Mouse (Mus musculus) hindbrain, embryonic 15.5 days (tissue): Measurements from ENCODE around the gene Olfr1086. TPM values are rescaled to one million over a fixed set of nuclear protein-coding genes. Genes with fewer than 3 reads are reported as not detected.
"Not testable (repeated sequence)": the region's sequence is repeated elsewhere in the genome, so short reads cannot be mapped to it uniquely, and the experiment has no call there.

ENCODE experiments used
- ATAC-seq: fragments of 200-750 bp; cut with Nextera tagmentation; 2 replicates; pipeline ENCODE4 v1.8.0; 2017; ENCODE audit warnings: low read depth, moderate number of reproducible peaks, moderate TSS enrichment; ENCODE audit not compliant: low FRiP score
- H3K27ac ChIP-seq: fragments of 300-500 bp; sonication (generic); replicated peaks from 2 replicates; pipeline ENCODE4 v1.5.1; 2015; ENCODE audit warnings: mild to moderate bottlenecking, inconsistent platforms
- H3K27me3 ChIP-seq: fragments of 300-500 bp; sonication (generic); 2 replicates; pipeline ENCODE4 v1.6.1; 2015; ENCODE audit warnings: control low read depth, inconsistent platforms
- H3K36me3 ChIP-seq: fragments of 300-500 bp; sonication (generic); 2 replicates; pipeline ENCODE4 v1.6.1; 2015; ENCODE audit warnings: control low read depth, inconsistent platforms
- H3K4me1 ChIP-seq: fragments of 300-500 bp; sonication (generic); replicated peaks from 2 replicates; pipeline ENCODE4 v1.6.1; 2015; ENCODE audit warnings: control low read depth, inconsistent platforms
- H3K4me2 ChIP-seq: fragments of 300-500 bp; sonication (generic); 2 replicates; pipeline ENCODE4 v1.6.1; 2015; ENCODE audit warnings: moderate library complexity, mild to moderate bottlenecking, inconsistent platforms
- H3K4me3 ChIP-seq: fragments of 300-500 bp; sonication (generic); 2 replicates; pipeline ENCODE4 v1.5.1; 2015; ENCODE audit warnings: mild to moderate bottlenecking, inconsistent platforms
- H3K9ac ChIP-seq: fragments of 300-500 bp; sonication (generic); 2 replicates; pipeline ENCODE4 v1.6.1; 2015; ENCODE audit warnings: inconsistent platforms
- H3K9me3 ChIP-seq: fragments of 300-500 bp; sonication (generic); 2 replicates; pipeline ENCODE4 v1.6.1; 2016; ENCODE audit warnings: control low read depth, inconsistent platforms
- WGBS: fragments of 180-500 bp; shearing (Covaris S2); methylation state at CpG from one replicate; pipeline ENCODE4 v1.1.7; 2015; 5-methylcytosine and 5-hydroxymethylcytosine counted together
- polyA plus RNA-seq: library from polyadenylated mRNA; unstranded; fragments of >200 nt; fragmentation: Nextera tagmentation; extraction: Ambion mirVana; gene quantifications from 2 replicates; pipeline ENCODE4 v1.2.1, GENCODE M21; 2015

Olfr1086 gene
- not detected in 2 replicates for polyA plus RNA-seq

GRCm38 (mm10) chr2:86679992-86680391 is at the start of gene Olfr1086:
Olfr1086 (minus strand) TSS chr2:86680092.
- Histone ChIP-seq H3K4me2 (no peak within 1 kb of the TSS), H3K4me3 (no peak within 1 kb of the TSS), H3K9me3 (no peaks in the 10 kb centered on the region), H3K27ac (no peak within 1 kb of the TSS), H3K27me3 (no peaks in the 10 kb centered on the region), H3K36me3 (no peaks in the 10 kb centered on the region), H3K4me1 (no peaks in the 10 kb centered on the region), H3K9ac (no peak within 1 kb of the TSS)
- no peak for ATAC-seq
- WGBS = 75% methylated on average over 2 of the region's 2 CpGs

- H3K9me3 ChIP-seq = no peaks in the 10 kb centered on the region
- H3K4me1 ChIP-seq = no peaks in the 10 kb centered on the region
- no peak within 1 kb of the TSS for H3K4me3 ChIP-seq
- no peak within 1 kb of the TSS for H3K4me2 ChIP-seq
- ATAC-seq = no peak
- H3K36me3 ChIP-seq = no peaks in the 10 kb centered on the region
- no peak within 1 kb of the TSS for H3K27ac ChIP-seq
- no peak within 1 kb of the TSS for H3K9ac ChIP-seq
- no peaks in the 10 kb centered on the region for H3K27me3 ChIP-seq
Observed at GRCm38 (mm10) chr2:86698295-86698694, 18.4 kb upstream of the Olfr1086 start, which contains the start of gene Olfr1087. Olfr1087 (minus strand) TSS chr2:86698395.

GRCm38 (mm10) chr2:86661919-86662318 is 18.0 kb downstream of the Olfr1086 start, which contains the start of gene Olfr1085:
Olfr1085 (minus strand) TSS chr2:86662019.
- no peaks in the 10 kb centered on the region for H3K4me1 ChIP-seq
- no peaks in the 10 kb centered on the region for H3K27me3 ChIP-seq
- H3K9ac ChIP-seq = no peak within 1 kb of the TSS
- no peaks in the 10 kb centered on the region for H3K36me3 ChIP-seq
- no peak within 1 kb of the TSS for H3K4me3 ChIP-seq
- no peak within 1 kb of the TSS for H3K27ac ChIP-seq
- 38% methylated on average over 1 of the region's 1 CpGs for WGBS
- H3K9me3 ChIP-seq = no peaks in the 10 kb centered on the region
- no peak for ATAC-seq
- H3K4me2 ChIP-seq = no peak within 1 kb of the TSS

- not testable (repeated sequence) for H3K4me3 ChIP-seq, H3K9me3 ChIP-seq, H3K4me2 ChIP-seq, H3K9ac ChIP-seq, H3K27me3 ChIP-seq, H3K27ac ChIP-seq, H3K4me1 ChIP-seq, ATAC-seq, H3K36me3 ChIP-seq
- 88% methylated on average over 1 of the region's 1 CpGs for WGBS
Observed at GRCm38 (mm10) chr2:86639625-86640024, 40.3 kb downstream of the Olfr1086 start, which contains the start of gene Olfr1084. Olfr1084 (minus strand) TSS chr2:86639725.

Other genes with a start within 250 kb of the Olfr1086 start
- gene Olfr1065, start 229.5 kb downstream of the Olfr1086 start, polyA plus RNA-seq = not detected in 2 replicates
- not detected in 2 replicates for gene Olfr1066, start 223.8 kb downstream of the Olfr1086 start, polyA plus RNA-seq
- not detected in 2 replicates for gene Olfr228, start 192.7 kb downstream of the Olfr1086 start, polyA plus RNA-seq
- not detected in 2 replicates for gene Olfr1076, start 171.6 kb downstream of the Olfr1086 start, polyA plus RNA-seq
- gene Olfr1079, start 137.6 kb downstream of the Olfr1086 start, polyA plus RNA-seq = not detected in 2 replicates
- gene Olfr1080, start 121.9 kb downstream of the Olfr1086 start, polyA plus RNA-seq = not detected in 2 replicates
- not detected in 2 replicates for gene Olfr1082, start 81.1 kb downstream of the Olfr1086 start, polyA plus RNA-seq
- not detected in 2 replicates for gene Olfr1084, start 40.4 kb downstream of the Olfr1086 start, polyA plus RNA-seq
- gene Olfr1085, start 18.1 kb downstream of the Olfr1086 start, polyA plus RNA-seq = not detected in 2 replicates
- gene Olfr1087, start 18.3 kb upstream of the Olfr1086 start, polyA plus RNA-seq = not detected in 2 replicates
- gene Olfr1089, start 53.6 kb upstream of the Olfr1086 start, polyA plus RNA-seq = not detected in 2 replicates
- not detected in 2 replicates for gene Olfr1090, start 78.9 kb upstream of the Olfr1086 start, polyA plus RNA-seq
- gene Olfr1093, start 102.4 kb upstream of the Olfr1086 start, polyA plus RNA-seq = not detected in 2 replicates
- gene Olfr141, start 129.9 kb upstream of the Olfr1086 start, polyA plus RNA-seq = not detected in 2 replicates
- not detected in 2 replicates for gene Olfr1094, start 144.6 kb upstream of the Olfr1086 start, polyA plus RNA-seq
- not detected in 2 replicates for gene Olfr1095, start 171.6 kb upstream of the Olfr1086 start, polyA plus RNA-seq
- gene Gm13723, start 194.7 kb upstream of the Olfr1086 start, polyA plus RNA-seq = not detected in 2 replicates
- not detected in 2 replicates for gene Olfr1097, start 212.1 kb upstream of the Olfr1086 start, polyA plus RNA-seq
- not detected in 2 replicates for gene Olfr1098, start 244.5 kb upstream of the Olfr1086 start, polyA plus RNA-seq